Mouse (Mus musculus) left cerebral cortex, postnatal 10 days (tissue): ENCODE measurements around the gene Krt77. TPM values are rescaled to one million over a fixed set of nuclear protein-coding genes. Genes with fewer than 3 reads are reported as not detected.

Experiments
- DNase-seq, 2 experiments: peaks; one replicate each; pipeline ENCODE4 v3.0.0; 2021 to 2022; ENCODE audit warnings: low spot score in 2 of 2, mixed read lengths in 1 of 2; ENCODE audit errors: extremely low spot score in 1 of 2
- intact Hi-C: fragments of 180-260 bp; cut with DNase I; formaldehyde crosslinking; loops from one replicate; pipeline ENCODE4 v1.15.1; 2025
- microRNA-seq: library from miRNA; unstranded; fragments of <30 nt; microRNA quantifications from one replicate; pipeline ENCODE4 v1.2.0, GENCODE M21; 2022
- total RNA-seq, 2 experiments: library from RNA; stranded (reverse); gene quantifications; 2 replicates each; pipeline ENCODE4 v1.2.3; 2021

Krt77 gene
- total RNA-seq, 2 experiments from 2014 or later: 13.1 to 17.9 TPM

- intact Hi-C loops: no loop called here
Measured at GRCm38 (mm10) chr15:101845971-101846403, 23.5 kb downstream of the Krt77 start.

GRCm38 (mm10) chr15:101843192-101843591 lies 26.3 kb downstream of the Krt77 start:
- no peak for DNase-seq
- intact Hi-C loops: no loop called here

More at GRCm38 (mm10) chr15:101845971-101846403, 23.5 kb downstream of the Krt77 start:
- peak in 1 of 2 experiments; percentile 65 for DNase-seq

GRCm38 (mm10) chr15:101834784-101835328 lies 34.6 kb downstream of the Krt77 start:
- no peak for DNase-seq
- intact Hi-C loops: no loop called here

- intact Hi-C loops: no loop called here
- DNase-seq: no peak
Measured at GRCm38 (mm10) chr15:101833131-101833530, 36.4 kb downstream of the Krt77 start.

GRCm38 (mm10) chr15:101829441-101829840 lies 40.1 kb downstream of the Krt77 start:
- intact Hi-C loops: no loop called here
- no peak for DNase-seq

GRCm38 (mm10) chr15:101821786-101822185 lies 47.7 kb downstream of the Krt77 start:
- DNase-seq: no peak
- intact Hi-C loops: no loop called here

GRCm38 (mm10) chr15:101817875-101818274 lies 51.6 kb downstream of the Krt77 start, which contains the start of gene Krt2:
Gene Krt2, minus strand, starts transcription at chr15:101818169.
- intact Hi-C loops: no loop called here
- no peak for DNase-seq

Small RNAs within 50 kb of the gene (microRNA-seq; reads per million reads assigned to microRNA genes)
- not detected for gene Gm44356

Other genes starting within 250 kb of the Krt77 start
- gene Gm5414, start 241.5 kb downstream of the Krt77 start, total RNA-seq: not detected
- gene Gm5478, start 222.3 kb downstream of the Krt77 start, total RNA-seq: not detected
- not detected for gene Krt6b, start 189.4 kb downstream of the Krt77 start, total RNA-seq
- gene Krt6a, start 175.4 kb downstream of the Krt77 start, total RNA-seq: not detected
- gene Krt5, start 156.8 kb downstream of the Krt77 start, total RNA-seq: not detected
- not detected for gene Krt71, start 126.6 kb downstream of the Krt77 start, total RNA-seq
- not detected for gene Krt72, start 83.2 kb downstream of the Krt77 start, total RNA-seq
- gene Krt73, start 67.4 kb downstream of the Krt77 start, total RNA-seq: 1 to 10 TPM; 1.0 to 1.6 TPM
- under 1 TPM; 0.16 to 0.34 TPM for gene Krt2, start 51.5 kb downstream of the Krt77 start, total RNA-seq
- 1 to 10 TPM; 4.4 to 4.5 TPM for gene Krt1, start 18.9 kb downstream of the Krt77 start, total RNA-seq
- gene Krt76, start 23.2 kb upstream of the Krt77 start, total RNA-seq: not detected
- not detected for gene Krt4, start 55.0 kb upstream of the Krt77 start, total RNA-seq
- not detected for gene Krt79, start 70.6 kb upstream of the Krt77 start, total RNA-seq
- gene Krt78, start 84.6 kb upstream of the Krt77 start, total RNA-seq: under 1 TPM in 1 of 2 experiments, not detected in 1; 0.09 TPM
- gene Krt8, start 134.8 kb upstream of the Krt77 start, total RNA-seq: not detected
- gene Krt18, start 158.5 kb upstream of the Krt77 start, total RNA-seq: under 1 TPM in 1 of 2 experiments, not detected in 1; 0.77 TPM
- 100 to 1,000 TPM; 176 to 177 TPM for gene Eif4b, start 204.1 kb upstream of the Krt77 start, total RNA-seq
- 10 to 100 TPM; 12.2 to 13.1 TPM for gene Tns2, start 230.7 kb upstream of the Krt77 start, total RNA-seq